Mouse (Mus musculus): ENCODE results near the gene Gm7347. TPM values are rescaled to one million over a fixed set of nuclear protein-coding genes. Genes with fewer than 3 reads are reported as not detected.
A peak's percentile ranks its signal among the peaks of the same experiment; 100 is the strongest.
"Not testable (repeated sequence)": the region's sequence is repeated elsewhere in the genome, so short reads cannot be mapped to it uniquely, and the experiment has no call there.

Gene Gm7347
- polyA plus RNA-seq (2015; fragmentation: Nextera tagmentation; extraction: Ambion mirVana): not detected in 2 replicates

GRCm38 (mm10) chr5:26058481-26058880 lies at the start of gene Gm7347:
Gene Gm7347, minus strand, starts transcription at chr5:26058581.
- H3K9me3 ChIP-seq (ENCODE audit: control insufficient read depth, low read length); H3K4me1 ChIP-seq (replicated peaks; ENCODE audit: control insufficient read depth, insufficient read depth); DNase-seq (ENCODE audit: low spot score); H3K27ac ChIP-seq (replicated peaks); H3K4me3 ChIP-seq (ENCODE audit: low read depth, low read length); ATAC-seq (ENCODE audit: low FRiP score, low TSS enrichment); H3K9ac ChIP-seq (ENCODE audit: low read length); H3K27me3 ChIP-seq (ENCODE audit: control insufficient read depth, insufficient read depth, low read length); H3K4me2 ChIP-seq (replicated peaks; ENCODE audit: low read depth); H3K36me3 ChIP-seq (ENCODE audit: control insufficient read depth, insufficient read depth, low read length): not testable (repeated sequence)
- WGBS: no CpG with 5 or more reads among the region's 2 CpGs

DNA sequence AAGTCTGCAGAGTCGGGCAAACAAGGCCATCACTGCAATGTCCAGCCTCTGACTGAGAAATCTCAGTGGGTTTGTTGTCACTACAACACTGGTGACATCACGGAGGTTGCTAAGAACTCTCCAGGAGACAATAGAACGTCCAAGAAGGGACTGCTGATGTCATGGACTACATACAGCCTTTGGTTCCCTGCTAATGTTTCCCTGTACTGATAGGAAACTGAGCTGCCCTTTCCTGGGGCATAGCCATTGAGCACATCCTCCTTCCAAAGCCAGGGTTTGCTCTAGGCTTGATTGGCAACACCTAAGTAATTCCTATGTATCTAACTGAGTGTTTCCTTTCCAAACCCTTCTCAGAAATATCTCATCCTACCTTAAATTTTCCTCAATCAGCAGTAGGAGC lies 46.9 kb upstream of the Gm7347 start, which contains the start of gene 5031410I06Rik:
Gene 5031410I06Rik, minus strand, starts transcription at position 101 of the 400 bp plus-strand sequence.
- no CpG with 5 or more reads among the region's 3 CpGs for WGBS
- not testable (repeated sequence) for H3K4me2 ChIP-seq (replicated peaks; ENCODE audit: low read depth); H3K36me3 ChIP-seq (ENCODE audit: control insufficient read depth, insufficient read depth, low read length); H3K4me1 ChIP-seq (replicated peaks; ENCODE audit: control insufficient read depth, insufficient read depth); H3K27me3 ChIP-seq (ENCODE audit: control insufficient read depth, insufficient read depth, low read length); DNase-seq (ENCODE audit: low spot score); H3K27ac ChIP-seq (replicated peaks); H3K9ac ChIP-seq (ENCODE audit: low read length); H3K9me3 ChIP-seq (ENCODE audit: control insufficient read depth, low read length); ATAC-seq (ENCODE audit: low FRiP score, low TSS enrichment); H3K4me3 ChIP-seq (ENCODE audit: low read depth, low read length)

GRCm38 (mm10) chr5:26089191-26089590 lies 30.8 kb upstream of the Gm7347 start, which contains the start of gene Gm10471:
Gene Gm10471, minus strand, starts transcription at chr5:26089291.
- not testable (repeated sequence) for H3K27ac ChIP-seq (replicated peaks); ATAC-seq (ENCODE audit: low FRiP score, low TSS enrichment); H3K4me3 ChIP-seq (ENCODE audit: low read depth, low read length); DNase-seq (ENCODE audit: low spot score); H3K4me1 ChIP-seq (replicated peaks; ENCODE audit: control insufficient read depth, insufficient read depth); H3K27me3 ChIP-seq (ENCODE audit: control insufficient read depth, insufficient read depth, low read length); H3K36me3 ChIP-seq (ENCODE audit: control insufficient read depth, insufficient read depth, low read length); H3K9ac ChIP-seq (ENCODE audit: low read length); H3K9me3 ChIP-seq (ENCODE audit: control insufficient read depth, low read length); H3K4me2 ChIP-seq (replicated peaks; ENCODE audit: low read depth)
- WGBS: 82% methylated on average over 1 of the region's 1 CpGs

GRCm38 (mm10) chr5:26079023-26079422 lies 20.6 kb upstream of the Gm7347 start:
- H3K9ac ChIP-seq (ENCODE audit: low read length); H3K4me3 ChIP-seq (ENCODE audit: low read depth, low read length); DNase-seq (ENCODE audit: low spot score); H3K4me1 ChIP-seq (replicated peaks; ENCODE audit: control insufficient read depth, insufficient read depth); ATAC-seq (ENCODE audit: low FRiP score, low TSS enrichment); H3K4me2 ChIP-seq (replicated peaks; ENCODE audit: low read depth); H3K36me3 ChIP-seq (ENCODE audit: control insufficient read depth, insufficient read depth, low read length); H3K27me3 ChIP-seq (ENCODE audit: control insufficient read depth, insufficient read depth, low read length); H3K9me3 ChIP-seq (ENCODE audit: control insufficient read depth, low read length); H3K27ac ChIP-seq (replicated peaks): not testable (repeated sequence)

DNA sequence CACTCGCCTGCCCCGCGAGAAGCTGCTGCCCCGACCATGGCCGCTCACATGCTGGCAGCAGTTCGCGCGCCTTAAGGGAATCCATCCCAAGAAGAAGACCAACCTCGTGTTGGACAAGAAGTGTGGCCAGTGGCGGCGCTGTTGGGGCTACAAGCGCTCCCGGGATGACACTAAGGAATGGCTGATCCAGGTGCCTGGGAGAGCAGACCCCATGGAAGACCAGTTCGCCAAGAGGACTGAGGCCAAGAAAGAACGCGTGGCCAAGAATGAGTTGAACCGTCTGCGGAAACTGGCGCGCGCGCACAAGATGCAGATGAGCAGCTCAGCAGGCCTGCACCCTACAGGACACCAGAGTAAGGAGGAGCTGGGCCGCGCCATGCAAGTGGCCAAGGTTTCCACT lies 12.3 kb upstream of the Gm7347 start:
- Histone ChIP-seq H3K36me3 (ENCODE audit: control insufficient read depth, insufficient read depth, low read length) (no peaks in the 10 kb centered on the region), H3K27ac (replicated peaks) (no peak overlapping the region), H3K4me3 (ENCODE audit: low read depth, low read length) (no peak overlapping the region), H3K9ac (ENCODE audit: low read length) (no peak overlapping the region), H3K27me3 (ENCODE audit: control insufficient read depth, insufficient read depth, low read length) (no peaks in the 10 kb centered on the region), H3K9me3 (ENCODE audit: control insufficient read depth, low read length) (no peaks in the 10 kb centered on the region), H3K4me2 (replicated peaks; ENCODE audit: low read depth) (no peak overlapping the region), H3K4me1 (replicated peaks; ENCODE audit: control insufficient read depth, insufficient read depth) (no peaks in the 10 kb centered on the region)
- no peak for DNase-seq (ENCODE audit: low spot score)
- no peak for ATAC-seq (ENCODE audit: low FRiP score, low TSS enrichment)
- no peak for TF ChIP-seq EP300 (optimal IDR thresholded peaks at IDR 0.05)
- TF ChIP-seq CTCF (IDR thresholded peaks at IDR 0.05; ENCODE audit: low read depth): no peak
- 84% methylated on average over 24 of the region's 24 CpGs for WGBS

DNA sequence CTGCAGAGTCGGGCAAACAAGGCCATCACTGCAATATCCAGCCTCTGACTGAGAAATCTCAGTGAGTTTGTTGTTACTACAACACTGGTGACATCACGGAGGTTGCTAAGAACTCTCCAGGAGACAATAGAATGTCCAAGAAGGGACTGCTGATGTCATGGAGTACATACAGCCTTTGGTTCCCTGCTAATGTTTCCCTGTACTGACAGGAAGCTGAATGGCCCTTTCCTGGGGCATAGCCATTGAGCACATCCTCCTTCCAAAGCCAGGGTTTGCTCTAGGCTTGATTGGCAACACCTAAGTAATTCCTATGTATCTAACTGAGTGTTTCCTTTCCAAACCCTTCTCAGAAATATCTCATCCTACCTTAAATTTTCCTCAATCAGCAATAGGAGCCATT lies 18.9 kb downstream of the Gm7347 start, which contains the start of gene Speer4a:
Gene Speer4a, minus strand, starts transcription at position 101 of the 400 bp plus-strand sequence.
- not testable (repeated sequence) for H3K4me3 ChIP-seq (ENCODE audit: low read depth, low read length); H3K27ac ChIP-seq (replicated peaks); H3K27me3 ChIP-seq (ENCODE audit: control insufficient read depth, insufficient read depth, low read length); H3K4me1 ChIP-seq (replicated peaks; ENCODE audit: control insufficient read depth, insufficient read depth); H3K9ac ChIP-seq (ENCODE audit: low read length); DNase-seq (ENCODE audit: low spot score); H3K36me3 ChIP-seq (ENCODE audit: control insufficient read depth, insufficient read depth, low read length); H3K9me3 ChIP-seq (ENCODE audit: control insufficient read depth, low read length); H3K4me2 ChIP-seq (replicated peaks; ENCODE audit: low read depth); ATAC-seq (ENCODE audit: low FRiP score, low TSS enrichment)
- 72% methylated on average over 2 of the region's 2 CpGs for WGBS

DNA sequence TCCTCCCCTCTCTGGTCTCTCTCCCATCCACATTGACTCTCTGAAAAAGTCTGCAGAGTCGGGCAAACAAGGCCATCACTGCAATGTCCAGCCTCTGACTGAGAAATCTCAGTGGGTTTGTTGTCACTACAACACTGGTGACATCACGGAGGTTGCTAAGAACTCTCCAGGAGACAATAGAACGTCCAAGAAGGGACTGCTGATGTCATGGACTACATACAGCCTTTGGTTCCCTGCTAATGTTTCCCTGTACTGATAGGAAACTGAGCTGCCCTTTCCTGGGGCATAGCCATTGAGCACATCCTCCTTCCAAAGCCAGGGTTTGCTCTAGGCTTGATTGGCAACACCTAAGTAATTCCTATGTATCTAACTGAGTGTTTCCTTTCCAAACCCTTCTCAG lies 35.6 kb downstream of the Gm7347 start, which contains the start of gene Gm5862:
Gene Gm5862, minus strand, starts transcription at position 101 of the 400 bp plus-strand sequence.
- H3K4me3 ChIP-seq (ENCODE audit: low read depth, low read length); ATAC-seq (ENCODE audit: low FRiP score, low TSS enrichment); H3K36me3 ChIP-seq (ENCODE audit: control insufficient read depth, insufficient read depth, low read length); H3K9me3 ChIP-seq (ENCODE audit: control insufficient read depth, low read length); H3K9ac ChIP-seq (ENCODE audit: low read length); DNase-seq (ENCODE audit: low spot score); H3K27ac ChIP-seq (replicated peaks); H3K4me2 ChIP-seq (replicated peaks; ENCODE audit: low read depth); H3K4me1 ChIP-seq (replicated peaks; ENCODE audit: control insufficient read depth, insufficient read depth); H3K27me3 ChIP-seq (ENCODE audit: control insufficient read depth, insufficient read depth, low read length): not testable (repeated sequence)
- WGBS: no CpG with 5 or more reads among the region's 3 CpGs

GRCm38 (mm10) chr5:26007697-26008096 lies 50.7 kb downstream of the Gm7347 start:
- H3K4me1 ChIP-seq (replicated peaks; ENCODE audit: control insufficient read depth, insufficient read depth); DNase-seq (ENCODE audit: low spot score); H3K4me2 ChIP-seq (replicated peaks; ENCODE audit: low read depth); H3K36me3 ChIP-seq (ENCODE audit: control insufficient read depth, insufficient read depth, low read length); H3K9me3 ChIP-seq (ENCODE audit: control insufficient read depth, low read length); H3K27ac ChIP-seq (replicated peaks); H3K27me3 ChIP-seq (ENCODE audit: control insufficient read depth, insufficient read depth, low read length); H3K9ac ChIP-seq (ENCODE audit: low read length); H3K4me3 ChIP-seq (ENCODE audit: low read depth, low read length): not testable (repeated sequence)
- ATAC-seq (ENCODE audit: low FRiP score, low TSS enrichment): 0 out of 2 replicates have a peak, but pooled peaks have one; percentile 6
- 69% methylated on average over 6 of the region's 7 CpGs for WGBS

- not testable (repeated sequence) for H3K9me3 ChIP-seq (ENCODE audit: control insufficient read depth, low read length); H3K4me1 ChIP-seq (replicated peaks; ENCODE audit: control insufficient read depth, insufficient read depth); H3K27ac ChIP-seq (replicated peaks); H3K36me3 ChIP-seq (ENCODE audit: control insufficient read depth, insufficient read depth, low read length); H3K9ac ChIP-seq (ENCODE audit: low read length); H3K27me3 ChIP-seq (ENCODE audit: control insufficient read depth, insufficient read depth, low read length)
- ATAC-seq (ENCODE audit: low FRiP score, low TSS enrichment) (peak; percentile 65), DNase-seq (ENCODE audit: low spot score) (peak; percentile 32)
- 15% methylated on average over 41 of the region's 45 CpGs for WGBS
- Histone ChIP-seq H3K4me3 (ENCODE audit: low read depth, low read length) (peak overlapping the region; percentile 33), H3K4me2 (replicated peaks; ENCODE audit: low read depth) (peak overlapping the region; percentile 50)
Observed at GRCm38 (mm10) chr5:26006937-26007695, 51.3 kb downstream of the Gm7347 start.
